Mouse (Mus musculus) Muller cell, postnatal 12 days (primary cell): ENCODE data around the gene Cd200r1.
A peak's percentile ranks its signal among the peaks of the same experiment; 100 is the strongest.

Experiments used
- DNase-seq: peaks from one replicate; pipeline ENCODE4 v3.0.0-alpha.2; 2015; ENCODE audit errors: inconsistent ontology term

Gene Cd200r1

GRCm38 (mm10) chr16:44765555-44766319 is at the start of gene Cd200r1:
Gene Cd200r1, plus strand, starts transcription at chr16:44765736.
- no peak for DNase-seq

- peak; percentile 49 for DNase-seq
These were observed 49.0 kb upstream of the Cd200r1 start for GRCm38 (mm10) chr16:44716305-44717140.

GRCm38 (mm10) chr16:44717141-44717634 is 48.3 kb upstream of the Cd200r1 start:
- DNase-seq = no peak

GRCm38 (mm10) chr16:44717838-44718237 is 47.7 kb upstream of the Cd200r1 start:
- no peak for DNase-seq

- DNase-seq = no peak
These were observed 46.2 kb upstream of the Cd200r1 start for GRCm38 (mm10) chr16:44719349-44719748.

GRCm38 (mm10) chr16:44720518-44720917 is 45.0 kb upstream of the Cd200r1 start:
- DNase-seq = no peak

- DNase-seq = no peak
These were observed 42.9 kb upstream of the Cd200r1 start for GRCm38 (mm10) chr16:44722666-44723065.

- peak; percentile 98 for DNase-seq
These were observed 41.3 kb upstream of the Cd200r1 start, which contains the start of gene Nepro for GRCm38 (mm10) chr16:44724083-44724787. Gene Nepro, plus strand, starts transcription at chr16:44724301.

- no peak for DNase-seq
These were observed 40.7 kb upstream of the Cd200r1 start for GRCm38 (mm10) chr16:44724847-44725246.

GRCm38 (mm10) chr16:44725286-44726223 is 40.0 kb upstream of the Cd200r1 start:
- DNase-seq = peak; percentile 86

GRCm38 (mm10) chr16:44727525-44727924 is 38.0 kb upstream of the Cd200r1 start:
- DNase-seq = no peak

GRCm38 (mm10) chr16:44734059-44734458 is 31.5 kb upstream of the Cd200r1 start:
- no peak for DNase-seq

GRCm38 (mm10) chr16:44735676-44736075 is 29.9 kb upstream of the Cd200r1 start:
- DNase-seq = no peak

- DNase-seq = no peak
These were observed 29.4 kb upstream of the Cd200r1 start for GRCm38 (mm10) chr16:44736118-44736517.

- no peak for DNase-seq
These were observed 22.8 kb upstream of the Cd200r1 start for GRCm38 (mm10) chr16:44742753-44743152.

- no peak for DNase-seq
These were observed 20.1 kb upstream of the Cd200r1 start for GRCm38 (mm10) chr16:44745471-44745865.

- peak; percentile 84 for DNase-seq
These were observed 19.5 kb upstream of the Cd200r1 start, which contains the start of gene Gtpbp8 for GRCm38 (mm10) chr16:44745866-44746562. Gene Gtpbp8, minus strand, starts transcription at chr16:44746363.

- DNase-seq = no peak
These were observed 17.5 kb upstream of the Cd200r1 start for GRCm38 (mm10) chr16:44748007-44748406.

GRCm38 (mm10) chr16:44757700-44758099 is 7.8 kb upstream of the Cd200r1 start:
- no peak for DNase-seq

- no peak for DNase-seq
These were observed 3.7 kb upstream of the Cd200r1 start for GRCm38 (mm10) chr16:44761811-44762210.
